Mouse (Mus musculus): ENCODE measurements around the gene Cyp2c23.

DNA sequence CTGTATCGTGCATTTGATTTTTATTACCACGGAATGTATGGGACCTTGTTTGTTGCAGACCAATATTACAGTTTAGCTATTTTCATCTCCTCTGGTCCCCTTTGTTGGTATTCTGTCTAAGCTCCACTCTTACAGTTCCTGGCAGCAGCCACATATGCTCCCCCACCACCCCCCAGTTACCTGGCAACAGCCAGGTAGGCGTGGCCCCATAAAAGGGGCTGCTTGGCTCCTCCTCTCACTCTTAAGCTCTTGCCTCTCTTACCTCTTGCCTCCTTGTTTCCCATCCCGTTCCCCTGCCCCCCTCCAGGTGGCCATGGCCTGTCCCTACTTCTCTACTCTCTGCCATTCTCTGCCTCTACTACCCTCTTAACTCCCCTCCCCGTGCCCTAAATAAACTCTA lies 42.2 kb upstream of the Cyp2c23 start:
- TF ChIP-seq CTCF (IDR thresholded peaks at IDR 0.05; ENCODE audit: extremely low read depth, insufficient read depth, low read length) = no peak
- no peak for TF ChIP-seq POLR2A (IDR thresholded peaks at IDR 0.05; ENCODE audit: extremely low read depth, insufficient read depth, low read length)
